In genomic region chr9:25051901-25052300, GRCm38 (mm10) we compare ENCODE assay signal across 27 mouse cellular contexts. TPM values are rescaled to one million over a fixed set of nuclear protein-coding genes. Genes with fewer than 3 reads are reported as not detected.
DNase-seq lines count a peak whose midpoint lies in the region; ATAC-seq lines count a peak whose summit lies in the region.
"Had no signal": no experiment of that assay in that cellular context is flagged by ENCODE, and none has a peak within 500 bp of the region (broad histone marks: within the 10 kb centered on the region; RNA-seq: fewer than 3 reads in every experiment).

No protein-coding gene starts in this region.

- no peaks in the 10 kb centered on the region for H3K36me3 ChIP-seq in heart, embryonic 10.5 days
- no peaks in the 10 kb centered on the region for H3K36me3 ChIP-seq in megakaryocyte, embryonic 14.5 days (replicated peaks; ENCODE audit: low read length)
- H3K36me3 ChIP-seq: G1E had no signal

- no peak overlapping the region for H3K27ac ChIP-seq in heart, embryonic 10.5 days

- no peak overlapping the region for H3K4me3 ChIP-seq in heart, embryonic 10.5 days
- peak overlapping the region; percentile 6 for H3K4me3 ChIP-seq in megakaryocyte, embryonic 14.5 days (replicated peaks)

- 49% methylated on average over 4 of the region's 4 CpGs for WGBS in heart, embryonic 10.5 days

- no peaks in the 10 kb centered on the region for H3K9me3 ChIP-seq in heart, embryonic 10.5 days
- H3K9me3 ChIP-seq in megakaryocyte, embryonic 14.5 days: no peaks in the 10 kb centered on the region
- H3K9me3 ChIP-seq: G1E had no signal

- H3K27me3 ChIP-seq in heart, embryonic 10.5 days (ENCODE audit: insufficient read depth, poor library complexity, severe bottlenecking): no peaks in the 10 kb centered on the region
- no peaks in the 10 kb centered on the region for H3K27me3 ChIP-seq in megakaryocyte, embryonic 14.5 days (replicated peaks)
- H3K27me3 ChIP-seq: CH12.LX, Patski had no signal

- no peak for ATAC-seq in megakaryocyte, adult 5-6 weeks (ENCODE audit: poor library complexity, severe bottlenecking)
- ATAC-seq: activated CD4-positive, CD25-positive, alpha-beta regulatory T cell, adult 4 months; CD4-positive, CD25-positive, alpha-beta regulatory T cell, adult 4 months; Patski had no signal

- DNase-seq in heart, adult 11 months: peak; percentile 55
- no peak for DNase-seq in heart, adult 9 months (ENCODE audit: low spot score in 2 of 2)
- peak; percentile 72 for DNase-seq in heart, embryonic 10.5 days (ENCODE audit: low spot score)
- no peak for DNase-seq in heart, postnatal 4 days
- DNase-seq: adrenal gland, adult 2 months; adrenal gland, adult 8-10 months; adrenal gland, postnatal 10 days; adrenal gland, postnatal 14 days; adrenal gland, postnatal 25 days; adrenal gland, postnatal 36 days; B cell, adult 2 months; cerebellum, adult 11 months; cerebellum, adult 11-12 months; cerebellum, adult 18-20 months had no signal

- peaks cover 9% of the 10 kb centered on the region; the same call in 1 of the 2 replicates for H3K4me1 ChIP-seq in heart, embryonic 10.5 days
- peaks cover 51% of the 10 kb centered on the region for H3K4me1 ChIP-seq in megakaryocyte, embryonic 14.5 days

RNA-seq across cellular contexts. Expression of gene Gm10181, which starts 37.3 kb away (rescaled TPM):
- polyA plus RNA-seq in heart, embryonic 10.5 days (2016; fragmentation: Nextera tagmentation; extraction: Ambion mirVana): not detected in 2 replicates
- not detected for total RNA-seq in heart, postnatal 4 days (2021)
- polyA plus RNA-seq in megakaryocyte, embryonic 14.5 days (2012; ENCODE audit: insufficient read depth, low replicate concordance): not detected in 2 replicates
- not detected in 2 replicates for total RNA-seq in megakaryocyte, adult 5-6 weeks (2015)
- not detected in 2 replicates for total RNA-seq in megakaryocyte, adult 5-6 weeks (2017)
- total RNA-seq: adrenal gland, adult 18-20 months; adrenal gland, adult 2 months; adrenal gland, adult 8-10 months; adrenal gland, postnatal 10 days; adrenal gland, postnatal 14 days; adrenal gland, postnatal 25 days; adrenal gland, postnatal 36 days; adrenal gland, postnatal 4 days; CH12.LX; ES-E14; G1E; MEL had no signal
- polyA plus RNA-seq: activated CD4-positive, CD25-positive, alpha-beta regulatory T cell, adult 4 months; adrenal gland, adult 2 months; brain, embryonic 14.5 days; C2C12; CD4-positive, CD25-positive, alpha-beta regulatory T cell, adult 4 months; G1E; Patski had no signal

Comparison
In these comparisons a context has a peak if more than half of its experiments do, and no peak if none do; other contexts are left out.
1. DNase-seq: peak in heart, adult 11 months (single experiment) and heart, embryonic 10.5 days (single experiment); none in heart, adult 9 months (0 of 2) and heart, postnatal 4 days (single experiment).